Mouse (Mus musculus): ENCODE data around the gene Arhgap18.

- TF ChIP-seq POLR2A (IDR thresholded peaks at IDR 0.05; ENCODE audit: borderline replicate concordance, extremely low read depth, low read depth, low read length) = no peak
- no peak for TF ChIP-seq CTCF (IDR thresholded peaks at IDR 0.05; ENCODE audit: insufficient read depth, low read length)
These were observed 74.1 kb downstream of the Arhgap18 start for GRCm38 (mm10) chr10:26827315-26827714.
